Mouse (Mus musculus) kidney, adult 2 months (tissue): ENCODE measurements at regions not wholly inside any gene's neighbourhood (a gene's known extent, or its start where the extent isn't known, plus 50 kb on each side); places are given as distances from the start of the nearest gene placed in this dataset.

Source experiments
- DNase-seq: peaks from one replicate; pipeline ENCODE4 v3.0.0; 2021
- H3K27ac ChIP-seq: fragments of 200-500 bp; 2 replicates; pipeline ENCODE4 v1.5.1; 2012; ENCODE audit warnings: low read depth, low read length, control low read depth, inconsistent platforms; ENCODE audit not compliant: insufficient read depth
- H3K27me3 ChIP-seq: fragments of 200-500 bp; replicated peaks from 2 replicates; pipeline ENCODE4 v1.6.1; 2012; ENCODE audit warnings: mild to moderate bottlenecking, moderate library complexity, low read length, inconsistent platforms; ENCODE audit not compliant: control insufficient read depth, insufficient read depth
- H3K36me3 ChIP-seq: fragments of 200-500 bp; 2 replicates; pipeline ENCODE4 v1.6.1; 2012; ENCODE audit warnings: mild to moderate bottlenecking, moderate library complexity, low read length, inconsistent platforms; ENCODE audit not compliant: control insufficient read depth, insufficient read depth
- H3K4me1 ChIP-seq: fragments of 200-500 bp; 2 replicates; pipeline ENCODE4 v1.6.1; 2011; ENCODE audit warnings: low read length; ENCODE audit not compliant: control insufficient read depth, insufficient read depth
- H3K4me3 ChIP-seq: fragments of 200-500 bp; 2 replicates; pipeline ENCODE4 v1.5.1; 2011; ENCODE audit warnings: mild to moderate bottlenecking, low read depth, low read length, control low read depth; ENCODE audit not compliant: insufficient read depth
- CTCF ChIP-seq: fragments of 200-500 bp; conservative IDR thresholded peaks from 2 replicates; pipeline ENCODE4 v1.5.1; 2011; ENCODE audit warnings: low read depth, mild to moderate bottlenecking, control low read depth, low read length, moderate library complexity, mixed read lengths; ENCODE audit not compliant: insufficient read depth, insufficient read length
- POLR2A ChIP-seq: fragments of 200-500 bp; IDR thresholded peaks from one replicate; pipeline ENCODE4 v1.6.1; 2011; ENCODE audit warnings: low read depth, low read length, control low read depth
- WGBS: fragments of 180-500 bp; shearing (Covaris S2); methylation state at CpG from one replicate; pipeline ENCODE4 v1.1.7; 2018; 5-methylcytosine and 5-hydroxymethylcytosine counted together

DNA sequence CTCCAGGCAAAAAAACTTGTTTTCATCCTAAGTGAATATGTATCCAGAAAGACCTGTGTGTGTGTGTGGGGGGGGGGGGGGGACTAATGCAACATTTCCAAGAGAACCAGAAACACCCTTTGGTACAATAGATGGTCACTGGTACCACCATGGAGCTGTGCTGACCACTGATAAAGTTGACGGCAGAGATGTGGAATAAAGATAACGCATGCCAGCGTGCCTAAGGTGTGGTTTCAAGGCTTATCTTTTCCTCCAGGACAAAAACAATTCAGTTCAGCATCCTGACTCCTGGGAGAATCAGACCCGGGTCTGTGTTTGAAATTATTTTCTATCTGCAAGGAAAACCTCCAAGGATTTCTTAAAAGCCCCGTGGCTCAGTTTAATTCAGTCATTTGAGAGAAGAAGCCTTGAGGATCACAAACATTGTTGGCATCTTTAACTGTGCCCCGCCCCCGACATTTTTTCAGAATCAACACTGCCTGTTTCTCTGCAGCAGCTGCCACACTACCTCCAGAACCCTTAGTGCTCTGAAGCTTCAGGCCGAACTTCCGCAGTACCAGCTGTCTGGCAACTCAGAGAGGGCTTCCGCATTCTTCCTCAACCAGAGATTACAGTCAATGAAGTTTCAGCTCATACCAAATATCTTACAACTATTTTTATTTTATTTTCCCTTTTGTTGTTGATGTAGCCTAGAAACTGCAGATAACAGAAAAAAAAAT lies 118.5 kb upstream of the Gm10306 start:
- Histone ChIP-seq H3K36me3 (no peaks in the 10 kb centered on the region), H3K4me1 (no peaks in the 10 kb centered on the region), H3K27me3 (no peaks in the 10 kb centered on the region), H3K27ac (no peak overlapping the region), H3K4me3 (no peak overlapping the region)
- TF ChIP-seq POLR2A, result no peak
- no peak for TF ChIP-seq CTCF
- DNase-seq, result no peak
- WGBS, result 74% methylated on average over 10 of the region's 10 CpGs

DNA sequence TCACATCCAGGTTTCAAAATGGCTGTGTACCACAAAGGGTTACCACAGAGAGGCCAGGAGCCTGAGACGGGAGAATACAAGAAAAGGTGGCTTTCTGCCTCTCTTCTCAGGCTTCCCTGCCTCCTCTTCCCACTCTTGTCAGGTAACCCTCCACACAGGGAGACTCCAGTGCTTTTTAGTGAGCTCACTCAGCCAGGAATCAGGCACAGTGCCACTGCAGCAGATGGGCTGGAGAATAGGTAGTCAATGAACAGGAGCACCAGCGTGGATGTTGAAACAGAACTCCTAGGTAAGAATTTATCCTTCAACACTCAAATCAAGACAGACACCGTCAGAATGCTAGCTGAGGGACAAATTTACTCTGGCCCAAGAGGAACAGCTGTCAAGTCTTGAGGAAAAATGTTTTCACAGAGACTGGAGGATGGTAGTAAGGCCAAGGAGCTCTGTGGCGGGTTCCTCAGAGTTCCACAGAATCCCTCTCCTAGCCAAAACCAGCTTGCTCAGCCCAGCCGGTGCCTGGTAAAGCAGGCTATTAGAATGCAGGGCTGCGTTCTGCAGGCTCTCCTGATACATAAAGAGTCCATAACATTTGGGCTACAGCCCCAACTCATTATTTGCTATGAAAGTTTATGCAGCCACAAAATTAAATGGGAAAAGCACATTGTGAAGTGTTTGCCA lies 117.0 kb upstream of the Gm10306 start:
- H3K27ac ChIP-seq, result no peak overlapping the region
- 78% methylated on average over 6 of the region's 6 CpGs for WGBS
- H3K4me1 ChIP-seq, result no peaks in the 10 kb centered on the region
- DNase-seq, result no peak
- no peaks in the 10 kb centered on the region for H3K36me3 ChIP-seq
- H3K27me3 ChIP-seq, result no peaks in the 10 kb centered on the region
- no peak for TF ChIP-seq POLR2A
- no peak for TF ChIP-seq CTCF
- H3K4me3 ChIP-seq, result no peak overlapping the region

DNA sequence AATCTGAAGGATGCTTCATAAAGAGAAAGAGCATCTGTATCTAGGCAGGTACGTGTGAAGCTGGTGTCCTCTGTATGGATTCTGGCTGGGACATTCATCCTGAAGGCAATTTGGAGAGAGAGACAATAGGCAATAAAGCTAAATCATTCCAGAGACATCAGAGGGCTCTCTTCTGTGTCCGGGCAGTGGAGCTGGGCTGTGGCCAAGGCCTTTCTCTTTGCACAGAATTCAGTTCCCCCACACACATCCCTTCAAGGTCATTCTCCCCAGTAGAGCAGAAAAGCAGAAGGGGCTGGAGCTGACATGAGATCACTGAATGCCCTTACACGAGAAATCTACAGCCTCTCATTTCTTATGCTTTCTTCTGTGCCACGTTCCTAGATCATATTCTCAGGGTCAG lies 109.7 kb upstream of the Gm10306 start:
- Histone ChIP-seq H3K27ac (no peak overlapping the region), H3K36me3 (no peaks in the 10 kb centered on the region), H3K27me3 (no peaks in the 10 kb centered on the region), H3K4me1 (no peaks in the 10 kb centered on the region), H3K4me3 (no peak overlapping the region)
- no peak for DNase-seq
- WGBS, result 55% methylated on average over 4 of the region's 4 CpGs
- TF ChIP-seq CTCF, result no peak
- TF ChIP-seq POLR2A, result no peak
